Mouse (Mus musculus) embryonic fibroblast, embryonic 13.5 days (primary cell): ENCODE data around the gene Tmem82.

ENCODE experiments used
- CTCF ChIP-seq: IDR thresholded peaks from 2 replicates; pipeline ENCODE4 v1.5.1; 2011; ENCODE audit warnings: mild to moderate bottlenecking, control low read depth, low read length, moderate library complexity, borderline replicate concordance; ENCODE audit not compliant: insufficient read depth
- POLR2A ChIP-seq: IDR thresholded peaks from 2 replicates; pipeline ENCODE4 v1.6.1; 2011; ENCODE audit warnings: low read depth, mild to moderate bottlenecking, control low read depth, low read length, moderate library complexity

- TF ChIP-seq POLR2A = no peak
- no peak for TF ChIP-seq CTCF
Measured at GRCm38 (mm10) chr4:141656932-141657331, 38.5 kb upstream of the Tmem82 start.
